Mouse (Mus musculus) left cerebral cortex, postnatal 36 days (tissue): Measurements from ENCODE around the gene Gpr143. TPM values are rescaled to one million over a fixed set of nuclear protein-coding genes. Genes with fewer than 3 reads are reported as not detected.
"Not testable (repeated sequence)": the region's sequence is repeated elsewhere in the genome, so short reads cannot be mapped to it uniquely, and the experiment has no call there.

Experiments
- DNase-seq, 2 experiments: peaks; one replicate each; pipeline ENCODE4 v3.0.0; 2021 to 2022; ENCODE audit warnings: low spot score in 2 of 2, mixed read lengths in 1 of 2
- intact Hi-C: fragments of 180-260 bp; cut with DNase I; formaldehyde crosslinking; loops from one replicate; pipeline ENCODE4 v1.15.1; 2025
- total RNA-seq, 2 experiments: library from RNA; stranded (reverse); gene quantifications; 2 replicates each; pipeline ENCODE4 v1.2.3; 2021

The Gpr143 gene
- total RNA-seq = under 1 TPM in 1 of 2 experiments, not detected in 1; 0.47 TPM

DNA sequence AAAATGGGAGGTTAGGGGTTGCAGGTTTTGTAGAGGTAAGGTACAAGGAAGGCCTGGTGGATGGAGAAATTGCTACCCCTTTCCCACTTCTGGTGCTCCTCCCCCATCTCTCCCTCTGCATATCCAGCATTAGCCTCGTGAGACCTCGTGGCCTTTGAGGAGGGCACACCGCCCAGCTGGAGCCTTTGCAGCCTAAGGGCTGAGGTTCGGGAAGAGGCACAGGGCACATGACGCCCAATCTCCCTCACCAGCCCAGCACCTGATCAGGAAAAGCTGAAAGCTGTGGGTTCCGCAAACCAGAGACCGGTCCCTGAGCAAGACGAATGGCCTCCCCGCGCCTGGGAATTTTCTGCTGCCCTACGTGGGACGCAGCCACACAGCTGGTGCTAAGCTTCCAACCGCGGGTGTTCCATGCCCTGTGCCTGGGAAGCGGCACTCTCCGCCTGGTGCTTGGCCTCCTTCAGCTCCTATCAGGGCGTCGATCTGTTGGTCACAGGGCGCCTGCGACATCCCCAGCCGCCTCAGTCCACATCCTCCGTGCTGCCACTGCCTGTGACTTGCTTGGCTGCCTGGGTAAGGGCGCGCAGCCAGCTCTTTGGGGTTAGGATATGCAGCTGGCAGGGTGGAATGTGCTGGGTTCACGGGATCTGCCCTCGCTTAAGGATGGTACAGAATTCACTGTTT is at the start of gene Gpr143:
Gene Gpr143, plus strand, starts transcription at position 202 of the 684 bp plus-strand sequence.
- intact Hi-C loops = no loop called here
- DNase-seq = no peak

DNA sequence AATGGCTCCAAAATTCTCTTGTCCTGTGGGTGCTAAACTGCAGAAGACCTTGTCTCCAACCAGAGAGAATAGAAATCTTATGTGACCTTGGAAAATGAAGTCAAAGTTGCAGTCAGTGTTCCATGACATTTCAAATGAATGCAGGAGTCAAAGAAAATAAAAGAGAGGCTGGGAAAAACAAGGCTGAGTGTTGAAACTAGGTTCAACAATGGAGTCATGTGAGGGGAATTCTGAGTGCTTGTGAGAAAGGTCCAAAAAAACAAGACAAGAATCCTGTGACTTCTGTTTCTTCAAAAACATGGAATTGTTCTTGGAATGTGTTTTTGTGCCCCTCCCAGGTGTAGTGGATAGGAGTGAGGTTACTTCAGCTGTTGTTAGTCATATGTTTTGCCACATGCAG is 46.4 kb upstream of the Gpr143 start:
- intact Hi-C loops = no loop called here
- no peak for DNase-seq

DNA sequence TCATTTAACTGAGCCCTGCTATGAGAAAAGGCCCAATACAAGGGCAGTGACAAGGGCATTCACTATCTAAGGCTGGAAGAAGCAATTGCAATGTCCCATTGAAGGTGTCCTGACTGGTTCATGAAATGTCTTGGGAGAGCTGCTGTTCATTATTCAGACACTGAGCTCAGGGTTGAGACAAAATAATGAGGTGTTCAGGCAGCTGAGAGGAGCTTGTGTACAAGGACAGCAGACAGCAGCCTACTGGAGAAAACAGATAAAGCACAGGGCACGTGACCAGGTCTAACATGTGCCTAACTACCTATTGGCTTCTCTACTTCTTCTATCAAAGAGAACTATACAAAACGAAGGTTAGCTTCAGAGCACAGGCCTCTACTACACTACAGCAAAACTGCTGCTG is 43.5 kb upstream of the Gpr143 start:
- no peak for DNase-seq
- intact Hi-C loops = no loop called here

DNA sequence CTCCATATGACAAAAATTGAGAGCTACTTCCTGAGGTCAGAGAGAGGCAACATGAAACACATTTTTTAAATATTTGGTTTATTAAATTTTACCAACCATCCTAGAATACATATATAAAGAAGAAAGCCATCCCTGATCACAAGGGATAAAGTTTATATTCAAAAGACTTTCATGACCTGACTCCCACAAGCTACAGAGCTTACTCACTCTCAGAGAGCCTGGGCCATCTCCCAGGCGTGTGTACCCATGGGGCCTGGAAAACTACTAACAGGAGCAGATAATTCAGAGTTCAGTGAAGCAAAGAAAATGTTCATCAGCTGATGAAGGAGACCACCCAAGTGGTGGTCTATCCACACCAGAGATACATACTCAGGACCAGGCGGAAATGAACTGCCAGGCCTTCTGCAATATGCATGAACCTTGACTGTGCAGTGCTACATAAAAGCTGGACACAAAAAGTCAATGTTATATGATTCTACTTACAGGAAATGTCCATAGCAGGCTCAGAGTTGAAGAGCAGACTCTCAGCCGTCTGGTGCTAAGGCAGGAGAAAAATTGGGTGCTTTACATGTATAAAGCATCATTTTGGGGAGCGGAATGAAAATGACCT is 42.9 kb upstream of the Gpr143 start:
- no peak for DNase-seq
- intact Hi-C loops = no loop called here

DNA sequence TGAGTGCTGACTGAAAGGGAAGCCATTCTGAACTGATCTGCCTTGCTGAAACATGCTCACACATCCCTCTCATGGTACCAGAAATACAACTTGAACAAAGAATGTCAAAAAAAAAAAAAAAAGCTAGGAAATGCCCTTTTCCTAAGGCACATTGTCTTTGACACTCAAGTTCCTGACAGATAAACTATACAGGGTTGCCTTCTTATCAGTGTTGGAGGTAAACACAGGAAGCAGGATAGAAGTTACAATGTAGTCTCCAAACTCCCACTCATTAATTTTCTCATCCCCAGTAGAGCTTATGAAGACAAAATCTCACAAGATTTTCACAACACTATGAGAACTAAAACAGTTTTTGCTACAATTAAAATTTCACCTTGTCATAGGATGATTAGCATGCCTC is 38.1 kb upstream of the Gpr143 start:
- DNase-seq = no peak
- intact Hi-C loops = no loop called here

DNA sequence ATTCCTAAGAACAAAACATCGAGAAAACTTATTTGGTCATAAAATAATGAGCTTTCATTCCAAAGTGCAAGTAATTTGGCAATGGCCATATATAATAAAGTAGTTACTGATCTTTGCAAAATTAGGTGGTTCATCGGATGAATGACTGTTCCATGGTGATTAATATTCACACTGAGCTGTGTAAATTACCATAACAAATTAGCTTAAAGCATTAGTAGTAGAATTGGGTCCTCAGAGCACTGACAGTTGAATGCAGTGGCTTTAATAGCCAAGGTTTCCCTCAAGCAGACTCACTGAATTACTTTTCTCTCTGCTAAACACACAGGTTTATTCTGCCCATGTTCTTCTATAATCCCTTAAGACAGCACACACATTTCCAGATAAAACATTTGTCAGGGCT is 35.8 kb upstream of the Gpr143 start:
- intact Hi-C loops = no loop called here
- no peak for DNase-seq

DNA sequence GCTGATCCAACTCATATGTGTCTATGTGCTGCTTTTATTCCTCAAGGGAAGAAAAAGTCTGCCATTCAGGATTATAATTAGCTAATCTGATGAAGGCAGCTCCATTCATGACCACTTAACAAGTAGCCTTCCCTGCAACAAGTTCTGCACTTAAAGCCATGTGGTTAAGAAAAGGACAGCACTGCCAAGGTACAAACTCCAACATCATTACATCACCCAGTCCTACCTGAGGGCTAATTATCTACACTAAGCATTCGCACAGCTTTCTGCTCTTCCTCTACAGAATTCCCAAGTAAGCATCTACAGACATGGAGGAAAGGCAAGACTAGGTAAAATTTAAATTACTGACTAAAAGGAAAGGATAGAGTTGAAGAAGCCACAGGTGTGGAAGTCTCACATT is 25.9 kb upstream of the Gpr143 start:
- no peak for DNase-seq
- intact Hi-C loops = no loop called here

DNA sequence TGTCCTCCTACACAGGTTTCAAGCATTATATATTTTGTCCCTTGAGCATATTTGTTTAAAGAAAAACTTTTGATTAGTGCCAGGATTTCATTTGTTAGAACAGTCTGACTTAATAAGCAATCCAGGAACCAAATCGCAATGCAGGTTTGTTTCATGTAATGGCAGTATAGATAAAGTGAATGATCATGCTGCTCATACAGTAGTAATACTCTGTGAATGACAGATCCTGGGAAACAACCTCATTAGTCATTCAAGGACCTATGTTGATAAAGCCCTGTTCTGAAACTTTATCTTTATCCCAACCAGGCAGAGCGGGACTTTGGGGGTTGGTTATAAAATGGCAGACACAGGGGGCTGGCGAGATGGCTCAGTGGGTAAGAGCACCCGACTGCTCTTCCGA is 25.4 kb upstream of the Gpr143 start:
- intact Hi-C loops = no loop called here
- no peak for DNase-seq

DNA sequence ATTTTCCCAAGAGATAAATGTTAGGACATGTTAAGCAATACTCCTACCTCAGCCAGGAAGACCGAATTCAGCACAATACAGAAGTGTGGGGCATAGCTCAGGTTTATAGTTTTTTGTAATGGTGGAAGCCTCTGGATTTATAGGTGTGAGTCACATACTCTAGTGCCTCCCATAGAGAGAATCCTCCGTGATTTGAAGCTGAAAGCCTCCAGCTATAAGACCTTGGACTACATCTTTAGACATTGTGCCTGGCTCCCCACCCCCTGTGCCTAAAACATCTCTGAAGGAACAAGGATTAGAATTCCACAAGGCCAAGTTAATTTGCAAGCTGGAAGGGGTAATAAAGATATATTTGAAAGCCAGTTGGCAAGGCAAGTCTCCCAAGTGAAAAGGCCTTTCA is 19.3 kb upstream of the Gpr143 start:
- DNase-seq = no peak
- intact Hi-C loops = no loop called here

DNA sequence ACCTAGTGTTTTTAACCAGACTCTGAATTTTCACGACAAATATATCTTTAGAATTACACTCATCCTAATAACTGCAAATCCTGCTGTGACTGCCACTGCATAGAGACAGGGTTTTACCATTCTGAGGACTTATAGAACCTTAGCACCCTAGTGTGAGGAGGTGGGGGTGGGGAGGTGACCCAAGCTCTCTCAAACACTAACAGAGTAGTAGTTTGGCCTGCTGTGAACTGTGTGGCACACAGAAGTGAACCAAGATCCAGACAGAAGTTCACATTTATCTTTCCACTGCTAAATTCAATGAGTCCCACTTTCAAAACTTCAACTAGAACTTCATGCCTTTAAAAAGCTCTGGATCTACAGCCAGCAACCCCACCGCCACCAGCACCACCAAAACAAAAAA is 18.9 kb upstream of the Gpr143 start:
- intact Hi-C loops = no loop called here
- no peak for DNase-seq

DNA sequence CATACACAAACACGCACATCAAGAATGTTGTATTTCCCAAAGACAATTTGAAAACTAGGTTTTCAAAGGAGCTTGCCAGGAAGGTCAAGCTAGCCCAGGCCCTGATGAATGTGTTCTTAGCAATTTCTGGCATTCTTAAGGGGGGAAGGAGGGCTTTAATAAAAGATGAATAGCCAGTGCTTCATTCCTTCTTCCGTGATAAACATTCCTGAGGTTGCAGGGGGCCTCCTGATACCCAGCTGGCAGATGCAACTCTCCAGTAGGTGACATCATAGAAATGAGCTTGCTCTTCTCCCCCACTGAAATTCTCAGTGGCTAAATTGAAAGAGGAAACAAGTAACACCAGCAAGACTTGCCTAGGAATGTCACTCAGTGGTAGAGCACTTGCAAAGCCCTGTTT is 17.6 kb upstream of the Gpr143 start:
- DNase-seq = no peak
- intact Hi-C loops = no loop called here

DNA sequence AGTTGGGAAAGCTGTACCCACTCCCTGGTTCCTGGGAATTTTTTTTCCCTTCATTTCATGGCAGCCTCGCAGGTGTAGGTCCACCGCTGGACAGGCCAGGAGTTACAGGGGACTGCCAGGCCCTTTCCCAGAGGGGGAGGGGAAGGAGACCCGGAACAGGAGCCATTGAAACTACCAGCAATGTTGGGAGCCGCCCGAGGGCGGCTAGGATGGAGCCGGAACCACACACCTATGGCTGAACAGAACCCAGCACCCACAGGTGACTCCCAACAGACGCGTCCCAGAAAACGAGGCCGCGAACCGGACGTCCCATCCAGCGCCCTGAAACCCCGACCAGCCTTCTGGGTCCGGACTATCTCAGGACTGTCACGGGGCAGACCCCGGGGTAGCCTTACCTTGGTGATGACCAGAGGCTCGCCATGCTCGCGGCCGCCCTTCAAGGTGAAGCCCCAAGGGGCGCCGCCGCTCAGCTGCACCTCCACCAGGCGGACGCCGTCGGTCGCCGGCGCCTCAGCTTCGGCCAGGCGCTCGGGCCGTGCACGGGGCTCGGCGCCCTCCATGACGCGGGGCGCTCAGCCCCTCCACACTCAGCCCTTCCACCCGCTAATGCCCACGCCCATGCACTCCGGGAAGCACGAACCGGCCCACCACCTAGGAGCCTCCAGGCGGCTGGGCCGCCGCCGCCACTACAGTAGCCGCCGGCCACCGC is 12.7 kb upstream of the Gpr143 start, which contains the start of gene Shroom2:
Gene Shroom2, minus strand, starts transcription at position 575 of the 709 bp plus-strand sequence.
- intact Hi-C loops = no loop called here
- peak in 1 of 2 experiments; percentile 5 for DNase-seq

DNA sequence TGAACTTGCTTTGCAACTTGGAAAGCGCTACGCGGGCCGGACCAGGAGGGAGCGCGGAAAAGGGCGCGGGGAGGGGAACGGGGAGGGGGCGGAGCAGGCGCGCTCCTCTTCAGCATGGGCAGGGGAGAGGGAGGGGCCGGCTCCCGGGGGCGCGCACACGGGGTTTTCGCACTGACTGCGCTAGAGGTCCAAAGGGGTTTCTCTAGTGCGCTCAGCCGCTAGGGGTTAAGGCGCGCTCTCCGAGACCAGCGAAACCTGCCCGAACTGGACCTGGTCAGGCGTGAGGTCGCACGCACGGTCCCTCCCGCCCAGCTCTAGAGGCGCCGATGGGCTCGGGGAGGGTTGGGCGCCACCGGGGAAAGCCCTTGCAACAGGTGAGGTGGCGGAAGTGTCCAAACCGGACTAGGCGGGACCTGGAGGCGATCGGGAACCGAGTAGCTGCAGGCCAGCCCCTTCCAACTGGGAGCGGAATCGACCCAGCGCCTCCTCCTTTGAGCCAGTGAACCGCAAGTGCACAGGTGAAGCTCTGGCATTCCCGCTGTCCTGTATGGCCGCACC is 12.0 kb upstream of the Gpr143 start:
- DNase-seq = peak in 1 of 2 experiments; percentile 11
- intact Hi-C loops = no loop called here

DNA sequence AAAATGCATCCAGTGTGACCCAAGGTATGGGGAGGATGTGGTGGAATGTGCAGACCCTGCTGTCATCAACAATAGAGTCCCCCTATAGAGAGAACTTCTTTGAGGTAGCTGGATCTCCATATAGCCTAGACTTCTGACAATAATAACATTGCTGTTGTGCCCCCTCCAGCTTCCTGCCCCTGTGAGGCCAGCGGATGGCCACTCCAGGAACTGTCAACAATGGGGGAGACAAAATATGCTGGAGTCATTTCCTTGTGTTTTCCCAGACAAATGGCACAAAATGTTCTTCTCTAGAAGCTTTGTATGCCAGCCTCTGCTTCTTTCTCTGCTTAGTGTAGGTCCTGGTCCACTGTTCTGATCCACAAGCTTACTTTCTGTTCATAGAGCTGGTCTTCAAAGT is 6.4 kb downstream of the Gpr143 start:
- intact Hi-C loops = no loop called here

DNA sequence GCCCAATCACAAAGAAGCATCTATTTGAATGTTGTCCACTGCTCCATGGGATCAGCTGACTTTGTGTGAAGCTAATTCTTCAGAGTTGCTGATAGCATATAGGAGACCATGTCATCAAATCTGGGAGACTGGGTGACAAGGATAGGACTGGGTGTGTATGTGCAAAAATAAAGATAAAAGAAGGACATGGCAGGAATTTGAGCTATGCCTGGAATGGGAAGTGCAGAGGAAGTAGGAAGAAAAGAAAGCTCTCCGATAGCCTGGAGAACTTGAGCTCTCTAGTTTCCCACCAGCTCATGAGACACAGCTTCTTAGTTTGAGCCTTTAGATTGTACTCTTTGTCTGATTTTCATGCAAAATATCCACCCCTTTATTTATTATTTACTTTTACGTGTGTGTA is 6.9 kb downstream of the Gpr143 start:
- intact Hi-C loops = no loop called here
- no peak for DNase-seq

More for the DNA sequence above, 6.4 kb downstream of the Gpr143 start:
- DNase-seq = no peak

DNA sequence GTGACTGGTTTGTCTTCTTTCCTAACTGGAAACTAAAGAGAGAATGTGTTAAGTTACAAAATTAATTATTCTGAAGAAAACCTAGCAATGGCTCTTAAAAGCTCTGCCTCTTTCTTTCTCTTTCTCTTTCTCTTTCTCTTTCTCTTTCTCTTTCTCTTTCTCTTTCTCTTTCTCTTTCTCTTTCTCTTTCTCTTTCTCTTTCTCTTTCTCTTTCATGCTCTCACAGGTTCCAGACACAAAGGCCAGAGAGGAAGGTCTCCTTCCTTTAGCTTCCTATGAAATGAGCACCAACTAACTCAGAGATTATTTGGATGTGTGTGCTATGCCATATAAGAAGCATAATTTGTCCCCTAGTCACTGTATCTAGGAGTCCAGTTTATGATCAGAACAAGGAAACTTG is 23.6 kb downstream of the Gpr143 start:
- no peak for DNase-seq
- intact Hi-C loops = no loop called here

DNA sequence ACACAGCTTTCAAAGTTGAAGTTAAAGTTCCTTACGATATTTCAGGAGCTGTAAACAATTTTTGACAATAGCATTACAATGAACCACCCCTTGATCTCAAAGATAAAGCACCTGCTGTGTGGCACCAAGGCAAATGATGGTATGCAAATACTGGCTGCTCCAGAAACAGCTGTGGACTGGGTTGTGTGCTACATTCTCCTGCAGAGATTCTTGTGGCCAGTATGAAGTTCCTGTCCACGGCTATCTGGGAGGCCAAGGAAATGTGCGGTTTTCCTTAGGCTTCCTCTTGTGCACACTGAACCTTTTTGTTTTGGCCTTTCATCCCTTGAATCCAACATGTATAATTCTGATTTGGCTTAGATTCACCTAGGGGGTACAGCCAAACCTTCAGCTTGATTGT is 31.6 kb downstream of the Gpr143 start:
- DNase-seq = no peak
- intact Hi-C loops = no loop called here

DNA sequence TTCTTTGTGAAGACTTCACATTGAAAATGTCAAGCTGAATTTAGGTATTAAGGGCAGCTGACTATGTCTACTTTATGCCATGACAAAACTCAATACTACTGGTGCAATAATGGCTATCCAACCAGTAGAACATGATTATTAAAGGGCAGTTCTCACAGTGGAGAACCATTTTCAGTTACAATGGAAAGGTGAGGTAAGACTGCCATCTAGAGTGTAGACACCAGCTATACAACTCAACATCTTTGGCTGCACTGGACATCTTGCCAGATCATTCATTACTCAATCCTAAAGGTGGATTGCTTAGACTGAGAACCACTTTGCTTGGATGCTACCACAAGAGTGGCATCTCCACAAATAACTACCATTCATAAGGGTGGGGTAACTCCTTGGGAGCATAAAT is 37.3 kb downstream of the Gpr143 start:
- intact Hi-C loops = loop anchor here (5.0 kb wide), 2 partner anchors 112 to 197 kb away; no protein-coding TSS in a partner anchor
- DNase-seq = no peak

DNA sequence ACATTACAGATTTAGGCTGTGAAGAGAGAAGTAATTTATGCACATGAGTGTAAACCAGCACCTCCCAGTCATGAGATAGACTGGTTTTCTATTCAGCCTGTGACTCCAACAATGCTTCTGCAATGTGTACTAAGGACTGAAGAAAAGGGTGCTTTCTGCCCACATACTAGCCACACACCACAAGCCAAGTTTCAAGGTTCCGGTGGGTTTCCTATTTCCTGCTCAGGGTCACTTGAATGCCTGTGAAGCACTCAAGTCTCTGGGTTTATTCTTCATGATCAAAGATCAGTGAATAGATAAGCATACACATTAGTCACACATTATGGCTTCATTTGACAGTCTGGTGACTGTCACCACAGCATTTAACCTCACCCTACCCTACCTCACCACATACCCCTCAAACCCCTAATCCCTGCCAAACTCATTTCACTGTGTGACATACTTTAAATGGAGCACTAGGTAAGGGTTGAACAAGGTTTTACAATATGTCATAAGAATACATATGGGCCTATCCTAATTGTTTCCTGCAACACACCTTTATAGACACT is 49.4 kb downstream of the Gpr143 start:
- intact Hi-C loops, DNase-seq: not testable (repeated sequence)

DNA sequence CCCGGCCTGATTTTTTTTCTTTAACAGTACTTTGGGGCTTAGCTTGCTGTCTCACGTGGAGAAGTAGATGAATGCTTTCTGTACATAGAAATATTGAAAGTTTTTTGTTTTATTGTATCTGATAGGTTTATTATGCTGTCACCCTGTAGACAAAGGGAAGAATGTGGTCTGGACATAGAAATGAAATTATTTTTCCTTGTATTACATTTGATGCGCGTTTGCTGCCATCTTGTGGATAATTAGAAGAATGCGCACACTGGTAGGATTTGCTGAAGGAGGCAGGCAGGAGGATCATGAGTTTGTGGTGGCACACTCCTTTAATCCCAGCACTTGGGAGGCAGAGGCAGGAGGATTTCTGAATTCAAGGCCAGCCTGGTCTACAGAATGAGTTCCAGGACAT is 53.2 kb downstream of the Gpr143 start:
- intact Hi-C loops = not testable (repeated sequence)
- peak in 1 of 2 experiments; percentile 10 for DNase-seq
